Mouse (Mus musculus) limb, embryonic 10.5 days (tissue): ENCODE measurements around the gene Cabp2. TPM values are rescaled to one million over a fixed set of nuclear protein-coding genes. Genes with fewer than 3 reads are reported as not detected.
"Not testable (repeated sequence)": the region's sequence is repeated elsewhere in the genome, so short reads cannot be mapped to it uniquely, and the experiment has no call there.

ENCODE experiments used
- DNase-seq: peaks from one replicate; pipeline ENCODE4 v3.0.0-alpha.2; 2017; ENCODE audit warnings: low spot score
- H3K27ac ChIP-seq: fragments of 300-500 bp; sonication (generic); 2 replicates; pipeline ENCODE4 v1.5.1; 2016; ENCODE audit warnings: mild to moderate bottlenecking
- H3K27me3 ChIP-seq: fragments of 300-500 bp; sonication (generic); 2 replicates; pipeline ENCODE4 v1.6.1; 2016; ENCODE audit warnings: low read depth, mild to moderate bottlenecking; ENCODE audit not compliant: poor library complexity, severe bottlenecking
- H3K36me3 ChIP-seq: fragments of 300-500 bp; sonication (generic); 2 replicates; pipeline ENCODE4 v1.6.1; 2016; ENCODE audit warnings: mild to moderate bottlenecking, moderate library complexity
- H3K4me1 ChIP-seq: fragments of 300-500 bp; sonication (generic); 2 replicates; pipeline ENCODE4 v1.6.1; 2016
- H3K4me3 ChIP-seq: fragments of 300-500 bp; sonication (generic); 2 replicates; pipeline ENCODE4 v1.5.1; 2016; ENCODE audit warnings: mild to moderate bottlenecking, moderate library complexity
- H3K9me3 ChIP-seq: fragments of 300-500 bp; sonication (generic); replicated peaks from 2 replicates; pipeline ENCODE4 v1.6.1; 2016; ENCODE audit warnings: mild to moderate bottlenecking
- WGBS: fragments of 180-500 bp; shearing (Covaris S2); methylation state at CpG from one replicate; pipeline ENCODE4 v1.1.7; 2016; 5-methylcytosine and 5-hydroxymethylcytosine counted together
- polyA plus RNA-seq: library from polyadenylated mRNA; unstranded; fragments of >200 nt; fragmentation: Nextera tagmentation; extraction: Ambion mirVana; gene quantifications from 2 replicates; pipeline ENCODE4 v1.2.1, GENCODE M21; 2016

Gene Cabp2
- polyA plus RNA-seq, 1 experiment from 2014 or later, result not detected

- DNase-seq, result no peak
- Histone ChIP-seq H3K4me3 (peak overlapping the region; percentile 82), H3K27ac (peak overlapping the region; percentile 92), H3K27me3 (no peaks in the 10 kb centered on the region), H3K4me1 (peaks cover 30% of the 10 kb centered on the region), H3K36me3 (peaks cover 47% of the 10 kb centered on the region), H3K9me3 (no peaks in the 10 kb centered on the region)
- WGBS, result 60% methylated on average over 7 of the region's 7 CpGs
These were observed 45.5 kb downstream of the Cabp2 start for GRCm38 (mm10) chr19:4126759-4127495.

DNA sequence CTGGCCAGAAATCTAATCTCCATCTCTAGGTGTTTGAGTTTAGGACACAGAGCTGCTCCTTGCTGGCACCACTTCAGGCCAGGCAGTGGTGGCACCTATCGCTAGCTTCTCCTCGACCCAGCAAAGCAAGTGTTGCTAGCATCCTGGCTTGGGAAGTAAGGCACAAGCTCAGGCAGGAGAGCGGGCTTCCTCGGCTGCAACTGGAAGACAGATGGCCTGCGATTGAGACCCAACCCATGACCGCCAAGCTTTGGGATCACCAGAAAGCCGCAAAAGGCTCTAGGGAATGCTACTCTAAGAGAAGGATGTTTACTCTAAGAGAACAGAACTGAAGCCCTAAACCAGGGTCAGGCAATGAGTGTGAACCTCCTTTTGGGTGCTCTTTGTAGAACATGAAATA is 48.1 kb downstream of the Cabp2 start:
- Histone ChIP-seq H3K27ac (no peak overlapping the region), H3K9me3 (no peaks in the 10 kb centered on the region), H3K4me3 (no peak overlapping the region), H3K4me1 (peaks cover 24% of the 10 kb centered on the region), H3K36me3 (peaks cover 64% of the 10 kb centered on the region), H3K27me3 (no peaks in the 10 kb centered on the region)
- no peak for DNase-seq
- 91% methylated on average over 7 of the region's 7 CpGs for WGBS

GRCm38 (mm10) chr19:4130106-4130505 is 48.7 kb downstream of the Cabp2 start:
- 95% methylated on average over 4 of the region's 4 CpGs for WGBS
- Histone ChIP-seq H3K27ac (no peak overlapping the region), H3K27me3 (no peaks in the 10 kb centered on the region), H3K4me3 (no peak overlapping the region), H3K4me1 (peaks cover 18% of the 10 kb centered on the region), H3K36me3 (peaks cover 64% of the 10 kb centered on the region), H3K9me3 (no peaks in the 10 kb centered on the region)
- no peak for DNase-seq

DNA sequence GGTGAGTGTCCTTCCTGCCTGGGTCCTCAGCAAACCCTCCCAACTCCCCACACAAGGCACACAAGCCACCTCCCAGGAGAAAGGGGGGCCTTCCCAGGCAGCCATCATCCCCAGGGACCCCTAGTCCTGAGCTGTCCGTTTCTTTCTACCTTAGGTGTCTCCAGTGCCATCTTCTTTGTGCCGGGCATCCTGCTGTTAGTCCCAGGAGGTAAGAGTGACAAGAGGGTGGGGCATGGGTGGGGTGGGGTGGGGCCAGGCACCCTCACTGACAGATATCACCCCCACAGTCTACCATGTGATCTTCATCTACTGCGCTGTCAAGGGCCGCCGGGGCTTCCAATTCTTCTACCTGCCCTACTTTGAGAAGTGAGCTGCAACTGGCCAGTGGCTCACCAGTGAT is 49.7 kb downstream of the Cabp2 start:
- DNase-seq, result no peak
- Histone ChIP-seq H3K4me3 (no peak overlapping the region; the same call in 1 of the 2 replicates), H3K4me1 (peaks cover 15% of the 10 kb centered on the region), H3K27me3 (no peaks in the 10 kb centered on the region), H3K36me3 (peaks cover 64% of the 10 kb centered on the region), H3K9me3 (no peaks in the 10 kb centered on the region), H3K27ac (no peak overlapping the region)
- WGBS, result 87% methylated on average over 5 of the region's 5 CpGs

DNA sequence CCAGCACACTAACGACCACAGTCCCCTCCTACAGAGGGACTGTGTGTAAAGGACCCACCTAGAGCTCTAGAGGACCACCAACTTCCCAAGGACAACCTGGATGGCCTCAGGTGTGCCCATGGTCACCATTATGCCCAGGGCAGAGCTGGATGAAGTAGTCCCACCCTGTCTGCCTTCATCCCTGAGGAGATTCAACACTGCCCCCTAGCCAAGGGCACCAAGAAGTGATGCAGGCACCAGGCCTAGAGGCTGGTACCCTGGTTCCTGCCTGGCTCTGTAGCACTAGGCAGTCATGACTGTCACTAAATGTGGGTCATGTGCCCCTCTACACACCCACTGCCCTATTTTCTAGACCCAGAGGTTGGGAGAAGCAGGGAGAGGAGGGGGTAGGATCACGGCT is 50.4 kb downstream of the Cabp2 start:
- Histone ChIP-seq H3K4me3 (no peak overlapping the region), H3K9me3 (no peaks in the 10 kb centered on the region), H3K4me1 (peaks cover 10% of the 10 kb centered on the region), H3K36me3 (peaks cover 64% of the 10 kb centered on the region), H3K27ac (no peak overlapping the region), H3K27me3 (peaks cover 2% of the 10 kb centered on the region; the same call in 1 of the 2 replicates)
- WGBS, result 85% methylated on average over 2 of the region's 2 CpGs
- DNase-seq, result no peak

DNA sequence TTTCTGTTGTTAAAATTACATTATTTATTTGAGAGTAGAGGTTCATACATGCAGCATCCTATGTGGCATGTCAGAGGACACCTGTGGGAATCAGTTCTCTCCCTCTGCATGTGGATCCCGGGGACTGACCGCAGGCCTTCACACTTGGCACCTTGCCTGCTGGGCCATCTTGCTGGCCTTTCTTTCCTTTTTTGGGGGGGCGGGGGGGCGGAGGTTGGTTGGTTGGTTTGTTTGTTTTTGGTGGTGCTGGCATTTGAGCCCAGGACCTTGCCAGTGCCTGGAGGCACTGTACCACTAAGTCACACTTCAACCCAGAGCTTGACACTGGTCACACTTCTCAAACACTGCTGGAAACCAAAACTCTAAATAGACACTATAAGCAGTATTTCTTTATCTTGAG is 53.0 kb downstream of the Cabp2 start:
- peaks cover 4% of the 10 kb centered on the region; the same call in 1 of the 2 replicates for H3K27me3 ChIP-seq
- no peak for DNase-seq
- H3K9me3 ChIP-seq, result no peaks in the 10 kb centered on the region
- no peaks in the 10 kb centered on the region for H3K4me1 ChIP-seq
- no peak overlapping the region for H3K27ac ChIP-seq
- no peak overlapping the region for H3K4me3 ChIP-seq
- peaks cover 43% of the 10 kb centered on the region for H3K36me3 ChIP-seq
- 90% methylated on average over 4 of the region's 4 CpGs for WGBS

GRCm38 (mm10) chr19:4135229-4135962 is 54.0 kb downstream of the Cabp2 start:
- DNase-seq, H3K4me1 ChIP-seq, H3K9me3 ChIP-seq, H3K27ac ChIP-seq, H3K4me3 ChIP-seq, H3K27me3 ChIP-seq: not testable (repeated sequence)
- WGBS, result 87% methylated on average over 6 of the region's 6 CpGs
- peaks cover 32% of the 10 kb centered on the region for H3K36me3 ChIP-seq

DNA sequence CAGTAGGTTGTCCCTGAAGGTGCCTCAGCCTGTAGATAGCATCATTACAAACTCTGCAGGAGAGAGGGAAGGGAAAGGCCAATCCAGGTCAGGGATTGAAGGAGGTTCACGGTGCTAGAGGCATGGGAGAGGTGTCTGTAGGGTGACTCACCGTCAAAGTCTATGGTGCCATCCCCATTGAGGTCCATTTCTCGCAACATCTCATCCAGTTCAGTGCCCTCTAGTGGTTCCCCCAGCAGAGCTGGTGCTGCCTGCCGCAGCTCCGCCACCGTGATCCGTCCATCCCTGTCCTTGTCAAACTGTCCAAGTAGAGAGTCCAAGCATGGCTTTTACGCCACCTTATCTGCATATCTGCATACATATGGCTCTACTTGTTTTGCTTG is 54.6 kb downstream of the Cabp2 start:
- H3K27ac ChIP-seq, H3K27me3 ChIP-seq, DNase-seq, H3K4me1 ChIP-seq, H3K4me3 ChIP-seq, H3K9me3 ChIP-seq: not testable (repeated sequence)
- 30% methylated on average over 8 of the region's 8 CpGs for WGBS
- H3K36me3 ChIP-seq, result peaks cover 27% of the 10 kb centered on the region

DNA sequence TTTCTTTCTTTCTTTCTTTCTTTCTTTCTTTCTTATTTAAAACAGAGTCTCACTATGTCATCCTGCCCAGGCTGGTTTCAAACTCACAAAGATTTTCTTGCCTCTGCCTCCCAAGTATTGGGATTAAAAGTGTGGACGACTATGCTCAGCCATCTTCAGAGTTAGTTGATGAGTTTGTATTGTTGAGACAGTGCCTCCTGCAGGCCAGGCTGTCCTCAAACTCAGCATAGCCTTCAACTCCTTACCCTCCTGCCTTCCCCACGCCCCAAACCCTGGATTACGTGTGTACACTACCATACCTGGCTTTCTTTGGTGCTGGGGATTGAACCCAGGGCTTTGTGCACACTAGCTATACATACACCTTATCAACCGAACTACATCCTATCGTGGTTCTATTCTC is 55.1 kb downstream of the Cabp2 start:
- Histone ChIP-seq H3K9me3 (no peaks in the 10 kb centered on the region), H3K36me3 (peaks cover 22% of the 10 kb centered on the region), H3K4me3 (no peak overlapping the region), H3K4me1 (no peaks in the 10 kb centered on the region), H3K27ac (no peak overlapping the region), H3K27me3 (peaks cover 4% of the 10 kb centered on the region; the same call in 1 of the 2 replicates)
- 83% methylated on average over 5 of the region's 5 CpGs for WGBS
- no peak for DNase-seq

Other genes with a start within 250 kb of the Cabp2 start
- 48.5 and 50.0 TPM in 2 replicates for gene Chka, start 229.8 kb upstream of the Cabp2 start, polyA plus RNA-seq
- 27.9 and 39.4 TPM in 2 replicates for gene Tcirg1, start 174.4 kb upstream of the Cabp2 start, polyA plus RNA-seq
- 249 and 273 TPM in 2 replicates for gene Ndufs8, start 168.8 kb upstream of the Cabp2 start, polyA plus RNA-seq
- gene Aldh3b1, start 151.8 kb upstream of the Cabp2 start, polyA plus RNA-seq, result 0.20 and 0.33 TPM in 2 replicates
- gene Unc93b1, start 146.4 kb upstream of the Cabp2 start, polyA plus RNA-seq, result 5.4 and 6.7 TPM in 2 replicates
- not detected in 2 replicates for gene Aldh3b3, start 122.9 kb upstream of the Cabp2 start, polyA plus RNA-seq
- 1.4 and 2.4 TPM in 2 replicates for gene Aldh3b2, start 109.2 kb upstream of the Cabp2 start, polyA plus RNA-seq
- 3.9 and 5.6 TPM in 2 replicates for gene Acy3, start 95.0 kb upstream of the Cabp2 start, polyA plus RNA-seq
- gene Tbx10, start 88.8 kb upstream of the Cabp2 start, polyA plus RNA-seq, result 0.10 TPM in 1 of 2 replicates, not detected in the other
- gene Nudt8, start 81.0 kb upstream of the Cabp2 start, polyA plus RNA-seq, result 32.4 and 36.0 TPM in 2 replicates
- gene Gm49405, start 81.0 kb upstream of the Cabp2 start, polyA plus RNA-seq, result 3.5 and 4.6 TPM in 2 replicates
- 5.0 and 7.6 TPM in 2 replicates for gene Doc2g, start 78.3 kb upstream of the Cabp2 start, polyA plus RNA-seq
- 220 and 221 TPM in 2 replicates for gene Ndufv1, start 68.8 kb upstream of the Cabp2 start, polyA plus RNA-seq
- gene Gstp1, start 43.6 kb upstream of the Cabp2 start, polyA plus RNA-seq, result 478 and 510 TPM in 2 replicates
- gene Gstp2, start 35.6 kb upstream of the Cabp2 start, polyA plus RNA-seq, result 0.62 and 0.88 TPM in 2 replicates
- gene Gstp3, start 22.0 kb upstream of the Cabp2 start, polyA plus RNA-seq, result not detected in 2 replicates
- gene Cdk2ap2, start 15.6 kb downstream of the Cabp2 start, polyA plus RNA-seq, result 86.7 and 87.0 TPM in 2 replicates
- gene Pitpnm1, start 18.4 kb downstream of the Cabp2 start, polyA plus RNA-seq, result 5.9 and 7.9 TPM in 2 replicates
- gene Aip, start 44.3 kb downstream of the Cabp2 start, polyA plus RNA-seq, result 74.9 and 79.2 TPM in 2 replicates
- gene Gpr152, start 58.2 kb downstream of the Cabp2 start, polyA plus RNA-seq, result not detected in 2 replicates
- 0.15 TPM in 1 of 2 replicates, not detected in the other for gene Cabp4, start 62.5 kb downstream of the Cabp2 start, polyA plus RNA-seq
- 129 and 148 TPM in 2 replicates for gene Coro1b, start 67.0 kb downstream of the Cabp2 start, polyA plus RNA-seq
- 0.93 and 1.4 TPM in 2 replicates for gene Ptprcap, start 72.0 kb downstream of the Cabp2 start, polyA plus RNA-seq
- gene Rps6kb2, start 81.8 kb downstream of the Cabp2 start, polyA plus RNA-seq, result 58.3 and 66.0 TPM in 2 replicates
- 3.2 and 3.3 TPM in 2 replicates for gene Carns1, start 93.9 kb downstream of the Cabp2 start, polyA plus RNA-seq
- gene Tbc1d10c, start 109.7 kb downstream of the Cabp2 start, polyA plus RNA-seq, result 0.21 and 1.2 TPM in 2 replicates
- 1,070 and 1,129 TPM in 2 replicates for gene Ppp1ca, start 110.5 kb downstream of the Cabp2 start, polyA plus RNA-seq
- 58.2 and 61.5 TPM in 2 replicates for gene Rad9a, start 120.1 kb downstream of the Cabp2 start, polyA plus RNA-seq
- gene Clcf1, start 132.7 kb downstream of the Cabp2 start, polyA plus RNA-seq, result 4.3 and 6.0 TPM in 2 replicates
- not detected in 2 replicates for gene AC109138.7, start 132.8 kb downstream of the Cabp2 start, polyA plus RNA-seq
- gene Pold4, start 150.3 kb downstream of the Cabp2 start, polyA plus RNA-seq, result 14.0 and 16.2 TPM in 2 replicates
- 2.5 and 4.4 TPM in 2 replicates for gene Ssh3, start 187.6 kb downstream of the Cabp2 start, polyA plus RNA-seq
- 5.5 and 7.9 TPM in 2 replicates for gene Ankrd13d, start 201.6 kb downstream of the Cabp2 start, polyA plus RNA-seq
- 14.6 and 15.5 TPM in 2 replicates for gene Grk2, start 224.6 kb downstream of the Cabp2 start, polyA plus RNA-seq